15 mouse cellular contexts compared by ENCODE assay signal in the genomic region with DNA sequence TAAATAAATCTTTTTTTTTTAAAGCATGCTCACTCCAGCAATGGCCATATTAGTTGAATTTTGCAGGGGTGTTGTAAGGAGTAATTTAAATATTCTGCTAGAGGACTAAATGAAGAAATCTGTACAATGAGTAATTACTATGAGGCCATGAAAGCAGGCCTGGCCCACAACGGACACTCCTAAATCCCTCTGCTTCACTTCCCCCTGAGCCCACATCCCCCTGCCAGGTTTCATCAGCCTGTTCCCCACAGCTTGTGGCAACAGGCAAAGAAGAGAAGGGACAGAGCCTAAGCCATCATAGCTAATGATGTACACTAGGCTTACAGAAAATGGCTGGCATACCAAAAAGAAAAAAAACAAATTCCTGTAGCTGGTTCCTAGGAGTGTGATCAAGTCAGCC. TPM values are rescaled to one million over a fixed set of nuclear protein-coding genes. Genes with fewer than 3 reads are reported as not detected.
DNase-seq lines count a peak whose midpoint lies in the region; ATAC-seq and TF ChIP-seq lines count a peak whose summit lies in the region.
"Had no signal": no experiment of that assay in that cellular context is flagged by ENCODE, and none has a peak within 500 bp of the region (broad histone marks: within the 10 kb centered on the region; RNA-seq: fewer than 3 reads in every experiment).

No protein-coding gene starts in this region.

- ATAC-seq in hindbrain, embryonic 11.5 days (ENCODE audit: low FRiP score), result no peak
- ATAC-seq in forebrain, embryonic 14.5 days, result no peak
- ATAC-seq in hindbrain, embryonic 16.5 days, result no peak
- no peak for ATAC-seq in midbrain, postnatal 0 days (ENCODE audit: low FRiP score)
- ATAC-seq: liver, embryonic 12.5 days had no signal

- H3K4me1 ChIP-seq in hindbrain, embryonic 10.5 days (replicated peaks), result peaks cover 19% of the 10 kb centered on the region
- H3K4me1 ChIP-seq in hindbrain, embryonic 11.5 days (replicated peaks; ENCODE audit: control insufficient read depth, insufficient read depth, low read length), result peaks cover 4% of the 10 kb centered on the region
- H3K4me1 ChIP-seq in forebrain, embryonic 14.5 days (ENCODE audit: control insufficient read depth, insufficient read depth, low read length), result peaks cover 15% of the 10 kb centered on the region
- H3K4me1 ChIP-seq in hindbrain, embryonic 16.5 days (ENCODE audit: control insufficient read depth, insufficient read depth, low read depth, low read length), result peaks cover 13% of the 10 kb centered on the region
- peaks cover 6% of the 10 kb centered on the region for H3K4me1 ChIP-seq in midbrain, postnatal 0 days (ENCODE audit: insufficient read depth, low read length)

- no peak for TF ChIP-seq CTCF in midbrain, postnatal 0 days (IDR thresholded peaks at IDR 0.05)

- H3K4me2 ChIP-seq in hindbrain, embryonic 11.5 days (replicated peaks; ENCODE audit: low read depth, low read length), result no peak overlapping the region
- H3K4me2 ChIP-seq in forebrain, embryonic 14.5 days (ENCODE audit: low read length), result peak overlapping the region; percentile 63; the same call in 1 of the 2 replicates
- H3K4me2 ChIP-seq in hindbrain, embryonic 16.5 days (ENCODE audit: low read length), result peak overlapping the region; percentile 58
- H3K4me2 ChIP-seq in midbrain, postnatal 0 days (ENCODE audit: low read depth, low read length, poor library complexity, severe bottlenecking), result 0 out of 2 replicates have a peak overlapping the region, but pooled peaks have one; percentile 73

- no peak overlapping the region for H3K9ac ChIP-seq in hindbrain, embryonic 11.5 days (ENCODE audit: low read depth, low read length)
- H3K9ac ChIP-seq in forebrain, embryonic 14.5 days (ENCODE audit: low read length), result no peak overlapping the region
- no peak overlapping the region for H3K9ac ChIP-seq in hindbrain, embryonic 16.5 days (ENCODE audit: low read depth, low read length)
- H3K9ac ChIP-seq in midbrain, postnatal 0 days (replicated peaks; ENCODE audit: low read length, poor library complexity, severe bottlenecking), result no peak overlapping the region
- H3K9ac ChIP-seq: liver, embryonic 12.5 days had no signal

- peaks cover 55% of the 10 kb centered on the region for H3K36me3 ChIP-seq in hindbrain, embryonic 10.5 days
- H3K36me3 ChIP-seq in hindbrain, embryonic 11.5 days (ENCODE audit: control insufficient read depth, insufficient read depth, low read length), result no peaks in the 10 kb centered on the region
- peaks cover 33% of the 10 kb centered on the region for H3K36me3 ChIP-seq in forebrain, embryonic 14.5 days (ENCODE audit: control insufficient read depth, insufficient read depth, low read length)
- peaks cover 10% of the 10 kb centered on the region for H3K36me3 ChIP-seq in hindbrain, embryonic 16.5 days (ENCODE audit: control insufficient read depth, insufficient read depth, low read length)
- peaks cover 25% of the 10 kb centered on the region for H3K36me3 ChIP-seq in midbrain, postnatal 0 days (ENCODE audit: insufficient read depth, low read length)

- H3K4me3 ChIP-seq in hindbrain, embryonic 10.5 days, result peak overlapping the region; percentile 81; the same call in 1 of the 2 replicates
- no peak overlapping the region for H3K4me3 ChIP-seq in hindbrain, embryonic 11.5 days (ENCODE audit: low read depth, low read length)
- no peak overlapping the region for H3K4me3 ChIP-seq in forebrain, embryonic 14.5 days (ENCODE audit: low read depth, low read length)
- H3K4me3 ChIP-seq in hindbrain, embryonic 16.5 days (ENCODE audit: low read length), result no peak overlapping the region
- no peak overlapping the region for H3K4me3 ChIP-seq in midbrain, postnatal 0 days (ENCODE audit: low read depth, low read length)
- H3K4me3 ChIP-seq: gastrocnemius, adult 2 months; liver, embryonic 12.5 days had no signal

- H3K27me3 ChIP-seq in hindbrain, embryonic 10.5 days (ENCODE audit: insufficient read depth, poor library complexity, severe bottlenecking), result peaks cover 19% of the 10 kb centered on the region
- no peaks in the 10 kb centered on the region for H3K27me3 ChIP-seq in hindbrain, embryonic 11.5 days (ENCODE audit: control insufficient read depth, insufficient read depth, low read length)
- H3K27me3 ChIP-seq in forebrain, embryonic 14.5 days (replicated peaks; ENCODE audit: control insufficient read depth, insufficient read depth, low read length), result no peaks in the 10 kb centered on the region
- 0 out of 2 replicates have a peak, but pooled peaks cover 2% of the 10 kb centered on the region for H3K27me3 ChIP-seq in hindbrain, embryonic 16.5 days (replicated peaks; ENCODE audit: control insufficient read depth, insufficient read depth, low read length)
- H3K27me3 ChIP-seq in midbrain, postnatal 0 days (ENCODE audit: insufficient read depth, low read length), result no peaks in the 10 kb centered on the region

- no peaks in the 10 kb centered on the region for H3K9me3 ChIP-seq in hindbrain, embryonic 10.5 days
- no peaks in the 10 kb centered on the region for H3K9me3 ChIP-seq in hindbrain, embryonic 11.5 days (ENCODE audit: control insufficient read depth, low read length)
- no peaks in the 10 kb centered on the region for H3K9me3 ChIP-seq in forebrain, embryonic 14.5 days (replicated peaks; ENCODE audit: control insufficient read depth, low read length)
- H3K9me3 ChIP-seq in hindbrain, embryonic 16.5 days (ENCODE audit: control insufficient read depth, low read length), result no peaks in the 10 kb centered on the region
- no peaks in the 10 kb centered on the region for H3K9me3 ChIP-seq in midbrain, postnatal 0 days (ENCODE audit: low read length)
- H3K9me3 ChIP-seq: liver, embryonic 12.5 days; midbrain, embryonic 12.5 days had no signal

- no peak for DNase-seq in hindbrain, embryonic 10.5 days (ENCODE audit: low spot score)
- no peak for DNase-seq in hindbrain, embryonic 11.5 days (ENCODE audit: low spot score)
- DNase-seq in forebrain, embryonic 14.5 days (ENCODE audit: low spot score), result no peak
- DNase-seq in midbrain, postnatal 0 days (ENCODE audit: low spot score), result no peak
- no peak for DNase-seq in MN1 (ENCODE audit: low spot score)
- DNase-seq in spleen, adult 12 weeks (ENCODE audit: low spot score), result no peak
- DNase-seq in layer of hippocampus, adult 9-11 months, result no peak
- DNase-seq: cerebellum, postnatal 14 days; gastrocnemius, adult 2 months; heart, postnatal 10 days; kidney, postnatal 10 days; thymus, postnatal 36 days had no signal

- no peak overlapping the region for H3K27ac ChIP-seq in hindbrain, embryonic 10.5 days
- no peak overlapping the region for H3K27ac ChIP-seq in hindbrain, embryonic 11.5 days (ENCODE audit: low read depth, low read length)
- H3K27ac ChIP-seq in forebrain, embryonic 14.5 days (ENCODE audit: low read depth, low read length), result no peak overlapping the region
- no peak overlapping the region for H3K27ac ChIP-seq in hindbrain, embryonic 16.5 days (ENCODE audit: low read depth, low read length)
- no peak overlapping the region for H3K27ac ChIP-seq in midbrain, postnatal 0 days (ENCODE audit: low read depth, low read length)
- H3K27ac ChIP-seq: gastrocnemius, adult 2 months; liver, embryonic 12.5 days; midbrain, embryonic 12.5 days had no signal

- 92% methylated on average over 1 of the region's 1 CpGs for WGBS in hindbrain, embryonic 10.5 days
- WGBS in hindbrain, embryonic 11.5 days, result 94% methylated on average over 1 of the region's 1 CpGs
- 93% methylated on average over 1 of the region's 1 CpGs for WGBS in forebrain, embryonic 14.5 days
- 92% methylated on average over 1 of the region's 1 CpGs for WGBS in hindbrain, embryonic 16.5 days
- 92% methylated on average over 1 of the region's 1 CpGs for WGBS in midbrain, postnatal 0 days

RNA-seq across cellular contexts. Expression of gene Poglut1, which starts 2.1 kb away (rescaled TPM):
- polyA plus RNA-seq in hindbrain, embryonic 10.5 days (2016; fragmentation: Nextera tagmentation; extraction: Ambion mirVana), result 61.3 and 66.9 TPM in 2 replicates
- 69.8 and 77.3 TPM in 2 replicates for polyA plus RNA-seq in hindbrain, embryonic 11.5 days (2014; fragmentation: Nextera tagmentation; extraction: Ambion mirVana)
- 67.2 and 69.5 TPM in 2 replicates for polyA plus RNA-seq in forebrain, embryonic 14.5 days (2014; fragmentation: Nextera tagmentation; extraction: Ambion mirVana)
- 50.1 and 55.8 TPM in 2 replicates for polyA plus RNA-seq in hindbrain, embryonic 16.5 days (2015; fragmentation: Nextera tagmentation; extraction: Ambion mirVana)
- 39.9 and 41.5 TPM in 2 replicates for total RNA-seq in midbrain, postnatal 0 days (2014; rRNA removed)
- 33.1 and 33.3 TPM in 2 replicates for polyA plus RNA-seq in midbrain, postnatal 0 days (2015; fragmentation: Nextera tagmentation; extraction: Ambion mirVana)

RNA-seq across cellular contexts. Expression of gene Tmem39a, which starts 10.5 kb away (rescaled TPM):
- polyA plus RNA-seq in hindbrain, embryonic 10.5 days (2016; fragmentation: Nextera tagmentation; extraction: Ambion mirVana), result 69.4 and 92.4 TPM in 2 replicates
- polyA plus RNA-seq in hindbrain, embryonic 11.5 days (2014; fragmentation: Nextera tagmentation; extraction: Ambion mirVana), result 74.8 and 91.1 TPM in 2 replicates
- polyA plus RNA-seq in forebrain, embryonic 14.5 days (2014; fragmentation: Nextera tagmentation; extraction: Ambion mirVana), result 41.6 and 42.6 TPM in 2 replicates
- polyA plus RNA-seq in hindbrain, embryonic 16.5 days (2015; fragmentation: Nextera tagmentation; extraction: Ambion mirVana), result 32.0 and 37.0 TPM in 2 replicates
- 15.1 and 25.5 TPM in 2 replicates for total RNA-seq in midbrain, postnatal 0 days (2014; rRNA removed)
- 13.2 and 15.1 TPM in 2 replicates for polyA plus RNA-seq in midbrain, postnatal 0 days (2015; fragmentation: Nextera tagmentation; extraction: Ambion mirVana)

RNA-seq across cellular contexts. Expression of gene Timmdc1, which starts 25.5 kb away (rescaled TPM):
- polyA plus RNA-seq in hindbrain, embryonic 10.5 days (2016; fragmentation: Nextera tagmentation; extraction: Ambion mirVana), result 36.1 and 36.7 TPM in 2 replicates
- polyA plus RNA-seq in hindbrain, embryonic 11.5 days (2014; fragmentation: Nextera tagmentation; extraction: Ambion mirVana), result 26.9 and 35.6 TPM in 2 replicates
- 26.4 and 28.4 TPM in 2 replicates for polyA plus RNA-seq in forebrain, embryonic 14.5 days (2014; fragmentation: Nextera tagmentation; extraction: Ambion mirVana)
- 28.0 and 32.8 TPM in 2 replicates for polyA plus RNA-seq in hindbrain, embryonic 16.5 days (2015; fragmentation: Nextera tagmentation; extraction: Ambion mirVana)
- total RNA-seq in midbrain, postnatal 0 days (2014; rRNA removed), result 29.4 and 33.1 TPM in 2 replicates
- polyA plus RNA-seq in midbrain, postnatal 0 days (2015; fragmentation: Nextera tagmentation; extraction: Ambion mirVana), result 25.8 and 26.3 TPM in 2 replicates
